Mouse (Mus musculus) G1E (cell line): ENCODE data around the gene Clint1.

Source experiments
- CTCF ChIP-seq: IDR thresholded peaks from 2 replicates; pipeline ENCODE4 v1.5.1; 2012; ENCODE audit warnings: low read depth, low read length, inconsistent platforms, mixed read lengths
- GATA1 ChIP-seq: IDR thresholded peaks from 2 replicates; pipeline ENCODE4 v1.6.1; 2012; ENCODE audit warnings: borderline replicate concordance, low read length, inconsistent platforms, mixed read lengths

GRCm38 (mm10) chr11:45804068-45804467 is 47.8 kb upstream of the Clint1 start:
- no peak for TF ChIP-seq CTCF
- TF ChIP-seq GATA1 = no peak
